Mouse (Mus musculus) limb, embryonic 12.5 days (tissue): ENCODE results near the gene Smco1. TPM values are rescaled to one million over a fixed set of nuclear protein-coding genes. Genes with fewer than 3 reads are reported as not detected.

Experiments
- ATAC-seq: fragments of 200-750 bp; cut with Nextera tagmentation; 2 replicates; pipeline ENCODE4 v1.8.0; 2017; ENCODE audit warnings: low read depth, moderate TSS enrichment; ENCODE audit not compliant: insufficient number of reproducible peaks, insufficient read depth, low FRiP score, low TSS enrichment
- H3K27ac ChIP-seq: fragments of 300-500 bp; sonication (generic); 2 replicates; pipeline ENCODE4 v1.5.1; 2016; ENCODE audit warnings: mild to moderate bottlenecking, moderate library complexity
- H3K27me3 ChIP-seq: fragments of 300-500 bp; sonication (generic); 2 replicates; pipeline ENCODE4 v1.6.1; 2016; ENCODE audit warnings: mild to moderate bottlenecking, moderate library complexity
- H3K36me3 ChIP-seq: fragments of 300-500 bp; sonication (generic); 2 replicates; pipeline ENCODE4 v1.6.1; 2016; ENCODE audit warnings: mild to moderate bottlenecking, moderate library complexity
- H3K4me1 ChIP-seq: fragments of 300-500 bp; sonication (generic); replicated peaks from 2 replicates; pipeline ENCODE4 v1.6.1; 2016
- H3K4me2 ChIP-seq: fragments of 300-500 bp; sonication (generic); 2 replicates; pipeline ENCODE4 v1.6.1; 2016; ENCODE audit warnings: mild to moderate bottlenecking, moderate library complexity
- H3K4me3 ChIP-seq: fragments of 300-500 bp; sonication (generic); replicated peaks from 2 replicates; pipeline ENCODE4 v1.5.1; 2016; ENCODE audit warnings: mild to moderate bottlenecking
- H3K9ac ChIP-seq: fragments of 300-500 bp; sonication (generic); replicated peaks from 2 replicates; pipeline ENCODE4 v1.6.1; 2016; ENCODE audit warnings: mild to moderate bottlenecking, moderate library complexity
- H3K9me3 ChIP-seq: fragments of 300-500 bp; sonication (generic); 2 replicates; pipeline ENCODE4 v1.6.1; 2016; ENCODE audit warnings: mild to moderate bottlenecking, moderate library complexity
- WGBS: fragments of 180-500 bp; shearing (Covaris S2); methylation state at CpG from one replicate; pipeline ENCODE4 v1.1.7; 2016; 5-methylcytosine and 5-hydroxymethylcytosine counted together
- microRNA counts: library from miRNA; unstranded; fragments of <30 nt; microRNA quantifications from one replicate; lab custom pipeline; 2017
- microRNA-seq: library from miRNA; unstranded; fragments of <30 nt; microRNA quantifications from one replicate; pipeline ENCODE4, GENCODE M21; 2017
- polyA plus RNA-seq: library from polyadenylated mRNA; unstranded; fragments of >200 nt; fragmentation: Nextera tagmentation; extraction: Ambion mirVana; gene quantifications from 2 replicates; pipeline ENCODE4 v1.2.1, GENCODE M21; 2016

Gene Smco1
- polyA plus RNA-seq, 1 experiment from 2014 or later, result not detected

- no peaks in the 10 kb centered on the region for H3K36me3 ChIP-seq
- no peak for ATAC-seq
- H3K9me3 ChIP-seq, result no peaks in the 10 kb centered on the region
- peaks cover 3% of the 10 kb centered on the region; the same call in 1 of the 2 replicates for H3K4me1 ChIP-seq
- WGBS, result 29% methylated on average over 5 of the region's 5 CpGs
- H3K9ac ChIP-seq, result no peak overlapping the region
- H3K27me3 ChIP-seq, result peaks cover 2% of the 10 kb centered on the region; the same call in 1 of the 2 replicates
- H3K4me3 ChIP-seq, result no peak overlapping the region
- no peak overlapping the region for H3K27ac ChIP-seq
- H3K4me2 ChIP-seq, result no peak overlapping the region
Observed at GRCm38 (mm10) chr16:32312386-32312785, 41.1 kb downstream of the Smco1 start.

GRCm38 (mm10) chr16:32312859-32313258, 41.6 kb downstream of the Smco1 start:
- ATAC-seq, result no peak
- 59% methylated on average over 4 of the region's 4 CpGs for WGBS
- H3K27ac ChIP-seq, result no peak overlapping the region
- no peaks in the 10 kb centered on the region for H3K9me3 ChIP-seq
- H3K9ac ChIP-seq, result no peak overlapping the region
- peaks cover 3% of the 10 kb centered on the region; the same call in 1 of the 2 replicates for H3K4me1 ChIP-seq
- H3K4me2 ChIP-seq, result no peak overlapping the region
- H3K27me3 ChIP-seq, result peaks cover 2% of the 10 kb centered on the region; the same call in 1 of the 2 replicates
- H3K4me3 ChIP-seq, result no peak overlapping the region
- no peaks in the 10 kb centered on the region for H3K36me3 ChIP-seq

- no peak for ATAC-seq
- Histone ChIP-seq H3K9me3 (no peaks in the 10 kb centered on the region), H3K27me3 (no peaks in the 10 kb centered on the region; the same call in 1 of the 2 replicates), H3K4me3 (no peak overlapping the region), H3K27ac (no peak overlapping the region), H3K36me3 (no peaks in the 10 kb centered on the region), H3K4me2 (no peak overlapping the region), H3K4me1 (peaks cover 3% of the 10 kb centered on the region; the same call in 1 of the 2 replicates), H3K9ac (no peak overlapping the region)
- 23% methylated on average over 2 of the region's 2 CpGs for WGBS
Observed at GRCm38 (mm10) chr16:32316601-32317000, 45.3 kb downstream of the Smco1 start.

- H3K9me3 ChIP-seq, result no peaks in the 10 kb centered on the region
- H3K36me3 ChIP-seq, result no peaks in the 10 kb centered on the region
- 35% methylated on average over 7 of the region's 7 CpGs for WGBS
- H3K4me3 ChIP-seq, result no peak overlapping the region
- H3K27ac ChIP-seq, result no peak overlapping the region
- H3K4me1 ChIP-seq, result no peaks in the 10 kb centered on the region; the same call in 1 of the 2 replicates
- H3K27me3 ChIP-seq, result 0 out of 2 replicates have a peak, but pooled peaks cover 6% of the 10 kb centered on the region
- H3K4me2 ChIP-seq, result no peak overlapping the region
- no peak overlapping the region for H3K9ac ChIP-seq
- ATAC-seq, result no peak
Observed at GRCm38 (mm10) chr16:32323953-32324352, 52.7 kb downstream of the Smco1 start.

MicroRNAs encoded within 50 kb of the gene (microRNA counts, 519-probe panel; counts per million panel counts)
- microRNA mmu-miR-1946a (lab: Ali Mortazavi, UCI), result not detected

Small RNAs within 50 kb of the gene (microRNA-seq; reads per million reads assigned to microRNA genes)
- gene Mir1946a, result not detected

Other genes starting within 250 kb of the Smco1 start
- gene Pak2, start 192.1 kb upstream of the Smco1 start, polyA plus RNA-seq, result 37.9 and 38.0 TPM in 2 replicates
- gene Pigx, start 171.7 kb upstream of the Smco1 start, polyA plus RNA-seq, result 120 and 124 TPM in 2 replicates
- 34.1 and 35.9 TPM in 2 replicates for gene Cep19, start 171.7 kb upstream of the Smco1 start, polyA plus RNA-seq
- gene Nrros, start 105.9 kb upstream of the Smco1 start, polyA plus RNA-seq, result 9.4 and 9.9 TPM in 2 replicates
- not detected in 2 replicates for gene Bex6, start 91.6 kb upstream of the Smco1 start, polyA plus RNA-seq
- 20.1 and 23.9 TPM in 2 replicates for gene Fbxo45, start 24.3 kb upstream of the Smco1 start, polyA plus RNA-seq
- gene Wdr53, start 24.2 kb upstream of the Smco1 start, polyA plus RNA-seq, result 18.4 and 19.0 TPM in 2 replicates
- gene Rnf168, start 6.0 kb downstream of the Smco1 start, polyA plus RNA-seq, result 35.7 and 39.7 TPM in 2 replicates
- 34.6 and 34.8 TPM in 2 replicates for gene Ubxn7, start 60.8 kb downstream of the Smco1 start, polyA plus RNA-seq
- gene Tm4sf19, start 129.0 kb downstream of the Smco1 start, polyA plus RNA-seq, result not detected in 2 replicates
- 31.4 and 31.9 TPM in 2 replicates for gene Tctex1d2, start 148.2 kb downstream of the Smco1 start, polyA plus RNA-seq
- 35.2 and 37.4 TPM in 2 replicates for gene Pcyt1a, start 159.5 kb downstream of the Smco1 start, polyA plus RNA-seq
- gene Slc51a, start 216.4 kb downstream of the Smco1 start, polyA plus RNA-seq, result 0.31 and 0.38 TPM in 2 replicates
- gene Zdhhc19, start 224.8 kb downstream of the Smco1 start, polyA plus RNA-seq, result not detected in 2 replicates